Mouse (Mus musculus): ENCODE data around the gene Htra3. TPM values are rescaled to one million over a fixed set of nuclear protein-coding genes. Genes with fewer than 3 reads are reported as not detected.

Gene Htra3
- polyA plus RNA-seq (2012; rRNA removed) = 20.6 and 22.7 TPM in 2 replicates

DNA sequence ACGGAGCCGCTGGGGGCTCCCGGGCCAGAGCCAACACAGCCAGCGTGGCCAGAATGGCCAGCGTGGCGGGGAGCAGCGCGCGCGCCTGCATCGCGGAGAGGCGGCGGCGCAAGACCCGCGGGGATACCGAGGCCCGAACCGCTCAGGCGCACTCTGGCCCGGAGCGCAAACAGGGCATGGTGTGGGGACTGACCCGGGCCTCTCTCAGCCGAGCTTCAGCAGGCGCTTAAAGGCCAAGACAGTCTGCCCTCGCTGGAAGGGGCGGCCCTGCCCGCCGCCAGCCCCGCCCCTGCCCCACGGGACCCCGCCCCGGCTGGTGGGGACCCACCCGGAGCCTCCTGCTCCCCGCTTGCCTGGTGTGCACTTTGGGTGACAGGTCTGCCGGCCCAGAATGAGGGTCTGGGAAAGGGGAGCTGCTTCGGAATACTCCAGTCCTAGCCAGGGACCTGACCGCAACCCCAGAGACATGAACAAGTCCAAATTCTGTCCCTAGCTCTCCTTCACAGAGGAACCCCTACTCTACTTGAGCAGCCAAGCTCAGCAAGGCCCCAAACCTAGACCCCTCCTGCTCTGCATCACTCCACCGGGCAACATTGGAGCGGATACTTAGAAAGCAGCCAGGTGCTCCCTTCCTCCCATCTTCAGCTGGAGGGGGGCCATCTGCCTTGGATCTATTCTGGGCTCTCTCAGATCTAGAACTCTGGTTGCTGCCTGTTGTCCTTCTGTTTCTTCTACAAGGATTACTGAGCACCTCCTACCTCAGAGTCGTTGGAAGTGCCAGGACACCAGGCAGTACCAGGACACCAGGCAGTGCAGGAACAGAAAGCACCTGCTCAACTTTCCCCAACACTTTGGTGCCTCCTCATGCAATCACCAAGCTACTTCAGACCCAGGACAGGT is at the start of gene Htra3:
TSS of gene Htra3 (minus strand) at position 527 of the 900 bp plus-strand sequence.
- no peak for DNase-seq (ENCODE audit: low read depth in 1 of 2, low spot score in 2 of 2)
- WGBS = 12% methylated on average over 38 of the region's 42 CpGs
- no peak for TF ChIP-seq POLR2A (IDR thresholded peaks at IDR 0.05; ENCODE audit: low read depth, low read length)
- H3K4me1 ChIP-seq (ENCODE audit: control insufficient read depth, insufficient read depth, insufficient read length) = no peaks in the 10 kb centered on the region
- peaks cover 3% of the 10 kb centered on the region; the same call in 1 of the 2 replicates for H3K27me3 ChIP-seq (ENCODE audit: control insufficient read depth, insufficient read depth, low read length)
- H3K36me3 ChIP-seq (ENCODE audit: control insufficient read depth, insufficient read depth, low read length) = no peaks in the 10 kb centered on the region
- H3K27ac ChIP-seq (ENCODE audit: insufficient read depth, low read length) = no peak within 1 kb of the TSS
- no peak within 1 kb of the TSS for H3K4me3 ChIP-seq (ENCODE audit: extremely low read depth, insufficient read depth, insufficient read length)

DNA sequence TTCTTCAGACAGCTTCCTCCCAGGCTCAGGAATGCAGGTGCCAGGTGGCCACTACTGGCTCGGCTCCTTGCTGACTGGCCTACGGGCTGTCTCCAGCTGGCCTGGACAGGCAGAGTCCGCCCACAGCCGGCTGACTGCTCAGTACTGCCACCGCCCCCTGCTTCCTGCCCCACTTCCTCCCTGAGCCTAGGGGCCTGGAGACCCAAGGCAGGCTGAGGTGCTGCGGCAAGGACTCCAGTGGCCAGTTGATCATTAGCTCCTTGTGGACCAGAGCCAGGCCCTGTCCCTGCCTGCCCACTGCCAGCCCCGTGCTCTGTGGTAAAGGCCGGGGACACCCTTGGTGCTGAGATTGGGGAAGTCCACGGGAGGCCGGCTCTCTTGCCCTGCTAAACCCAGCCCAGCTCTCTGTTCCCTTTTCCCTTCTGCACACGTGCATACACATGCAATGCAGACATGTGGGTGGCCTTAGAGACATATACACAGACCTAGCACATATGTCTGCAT is 49.4 kb upstream of the Htra3 start:
- peaks cover 21% of the 10 kb centered on the region; the same call in 1 of the 2 replicates for H3K4me1 ChIP-seq (ENCODE audit: control insufficient read depth, insufficient read depth, insufficient read length)
- 3% methylated on average over 11 of the region's 11 CpGs for WGBS
- no peaks in the 10 kb centered on the region for H3K36me3 ChIP-seq (ENCODE audit: control insufficient read depth, insufficient read depth, low read length)
- peak overlapping the region; percentile 71 for H3K4me3 ChIP-seq (ENCODE audit: extremely low read depth, insufficient read depth, insufficient read length)
- no peaks in the 10 kb centered on the region for H3K27me3 ChIP-seq (ENCODE audit: control insufficient read depth, insufficient read depth, low read length)
- H3K27ac ChIP-seq (ENCODE audit: insufficient read depth, low read length) = peak overlapping the region; percentile 95
- DNase-seq (ENCODE audit: low read depth in 1 of 2, low spot score in 2 of 2) = peak; percentile 54 to 73
- no peak for TF ChIP-seq CTCF (IDR thresholded peaks at IDR 0.05; ENCODE audit: extremely low read depth, insufficient read depth, insufficient read length, insufficient replicate concordance)
- TF ChIP-seq POLR2A (IDR thresholded peaks at IDR 0.05; ENCODE audit: low read depth, low read length) = peak; percentile 31; the same call in 1 of the 2 replicates

- H3K27me3 ChIP-seq (ENCODE audit: control insufficient read depth, insufficient read depth, low read length) = no peaks in the 10 kb centered on the region
- H3K4me3 ChIP-seq (ENCODE audit: extremely low read depth, insufficient read depth, insufficient read length) = peak overlapping the region; percentile 71
- WGBS = 32% methylated on average over 12 of the region's 12 CpGs
- H3K4me1 ChIP-seq (ENCODE audit: control insufficient read depth, insufficient read depth, insufficient read length) = peaks cover 21% of the 10 kb centered on the region; the same call in 1 of the 2 replicates
- H3K27ac ChIP-seq (ENCODE audit: insufficient read depth, low read length) = peak overlapping the region; percentile 95
- 0 out of 2 replicates have a peak, but pooled peaks cover 3% of the 10 kb centered on the region for H3K36me3 ChIP-seq (ENCODE audit: control insufficient read depth, insufficient read depth, low read length)
- DNase-seq (ENCODE audit: low read depth in 1 of 2, low spot score in 2 of 2) = no peak
- no peak for TF ChIP-seq POLR2A (IDR thresholded peaks at IDR 0.05; ENCODE audit: low read depth, low read length)
- no peak for TF ChIP-seq CTCF (IDR thresholded peaks at IDR 0.05; ENCODE audit: extremely low read depth, insufficient read depth, insufficient read length, insufficient replicate concordance)
Observed at GRCm38 (mm10) chr5:35728344-35728956, 48.9 kb upstream of the Htra3 start.

DNA sequence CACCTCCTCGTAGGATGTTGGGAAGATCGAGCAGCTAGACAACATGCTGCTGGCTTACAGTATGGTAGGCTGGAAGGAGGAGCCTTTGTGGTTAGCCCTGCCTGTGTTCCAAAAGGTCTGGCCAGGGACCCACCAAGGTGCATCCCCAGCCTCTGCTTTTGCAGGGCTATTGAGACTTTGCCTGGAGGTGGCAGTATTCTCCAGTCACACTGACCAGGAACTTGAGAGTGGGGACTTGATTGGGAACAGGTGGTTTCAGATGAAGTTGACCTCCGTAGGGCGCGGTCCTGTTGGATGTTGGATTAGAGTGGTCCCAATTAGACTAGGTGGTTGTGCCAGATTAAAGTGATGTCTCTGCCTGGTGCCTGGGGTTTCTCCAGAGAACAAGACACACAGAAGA is 47.9 kb upstream of the Htra3 start:
- WGBS = 80% methylated on average over 5 of the region's 5 CpGs
- no peak for DNase-seq (ENCODE audit: low read depth in 1 of 2, low spot score in 2 of 2)
- Histone ChIP-seq H3K27ac (ENCODE audit: insufficient read depth, low read length) (no peak overlapping the region), H3K4me1 (ENCODE audit: control insufficient read depth, insufficient read depth, insufficient read length) (peaks cover 21% of the 10 kb centered on the region; the same call in 1 of the 2 replicates), H3K27me3 (ENCODE audit: control insufficient read depth, insufficient read depth, low read length) (no peaks in the 10 kb centered on the region), H3K4me3 (ENCODE audit: extremely low read depth, insufficient read depth, insufficient read length) (no peak overlapping the region), H3K36me3 (ENCODE audit: control insufficient read depth, insufficient read depth, low read length) (peaks cover 4% of the 10 kb centered on the region; the same call in 1 of the 2 replicates)
- no peak for TF ChIP-seq POLR2A (IDR thresholded peaks at IDR 0.05; ENCODE audit: low read depth, low read length)
- no peak for TF ChIP-seq CTCF (IDR thresholded peaks at IDR 0.05; ENCODE audit: extremely low read depth, insufficient read depth, insufficient read length, insufficient replicate concordance)

DNA sequence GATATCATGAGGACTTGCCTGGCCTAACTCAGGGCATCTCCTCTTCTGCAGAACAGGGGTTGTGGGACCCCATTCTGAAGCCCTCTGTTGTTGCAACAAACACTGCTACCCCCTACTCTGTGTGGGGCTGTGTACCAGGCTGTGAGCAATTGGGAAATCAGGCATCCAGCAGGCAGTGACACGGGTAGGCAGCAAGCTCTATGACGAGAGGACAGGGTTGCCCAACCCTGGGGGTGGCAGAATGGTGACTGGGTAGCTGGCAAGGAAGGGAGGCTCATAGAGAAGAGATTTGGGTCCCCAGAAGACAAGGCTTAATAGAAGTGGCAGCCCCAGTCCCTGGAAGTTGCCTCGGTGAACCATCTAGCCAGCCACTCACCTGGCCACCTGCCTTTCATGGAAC is 46.3 kb upstream of the Htra3 start:
- H3K4me1 ChIP-seq (ENCODE audit: control insufficient read depth, insufficient read depth, insufficient read length) = peaks cover 21% of the 10 kb centered on the region; the same call in 1 of the 2 replicates

GRCm38 (mm10) chr5:35723900-35724299 is 44.3 kb upstream of the Htra3 start:
- Histone ChIP-seq H3K4me3 (ENCODE audit: extremely low read depth, insufficient read depth, insufficient read length) (no peak overlapping the region), H3K4me1 (ENCODE audit: control insufficient read depth, insufficient read depth, insufficient read length) (peaks cover 14% of the 10 kb centered on the region; the same call in 1 of the 2 replicates), H3K27ac (ENCODE audit: insufficient read depth, low read length) (no peak overlapping the region), H3K27me3 (ENCODE audit: control insufficient read depth, insufficient read depth, low read length) (no peaks in the 10 kb centered on the region), H3K36me3 (ENCODE audit: control insufficient read depth, insufficient read depth, low read length) (peaks cover 6% of the 10 kb centered on the region)
- no peak for TF ChIP-seq POLR2A (IDR thresholded peaks at IDR 0.05; ENCODE audit: low read depth, low read length)
- no peak for TF ChIP-seq CTCF (IDR thresholded peaks at IDR 0.05; ENCODE audit: extremely low read depth, insufficient read depth, insufficient read length, insufficient replicate concordance)
- 84% methylated on average over 5 of the region's 5 CpGs for WGBS
- DNase-seq (ENCODE audit: low read depth in 1 of 2, low spot score in 2 of 2) = no peak

More for the DNA sequence above, 46.3 kb upstream of the Htra3 start:
- TF ChIP-seq POLR2A (IDR thresholded peaks at IDR 0.05; ENCODE audit: low read depth, low read length) = no peak
- TF ChIP-seq CTCF (IDR thresholded peaks at IDR 0.05; ENCODE audit: extremely low read depth, insufficient read depth, insufficient read length, insufficient replicate concordance) = no peak
- H3K27me3 ChIP-seq (ENCODE audit: control insufficient read depth, insufficient read depth, low read length) = no peaks in the 10 kb centered on the region
- no peak for DNase-seq (ENCODE audit: low read depth in 1 of 2, low spot score in 2 of 2)
- no peak overlapping the region for H3K4me3 ChIP-seq (ENCODE audit: extremely low read depth, insufficient read depth, insufficient read length)
- 85% methylated on average over 3 of the region's 3 CpGs for WGBS
- peaks cover 6% of the 10 kb centered on the region; the same call in 1 of the 2 replicates for H3K36me3 ChIP-seq (ENCODE audit: control insufficient read depth, insufficient read depth, low read length)
- no peak overlapping the region for H3K27ac ChIP-seq (ENCODE audit: insufficient read depth, low read length)

All from spleen, adult 2 months (tissue).